Mouse (Mus musculus) thymus, adult 2 months (tissue): ENCODE data around the gene Fbxl7. TPM values are rescaled to one million over a fixed set of nuclear protein-coding genes. Genes with fewer than 3 reads are reported as not detected.

Source experiments
- DNase-seq: peaks from one replicate; pipeline ENCODE4 v3.0.0; 2021
- H3K27ac ChIP-seq: fragments of 200-500 bp; 2 replicates; pipeline ENCODE4 v1.5.1; 2012; ENCODE audit warnings: low read length, control low read depth; ENCODE audit not compliant: control insufficient read depth, insufficient read depth
- H3K27me3 ChIP-seq: fragments of 200-500 bp; 2 replicates; pipeline ENCODE4 v1.6.1; 2012; ENCODE audit warnings: mild to moderate bottlenecking, low read length, moderate library complexity, mixed read lengths; ENCODE audit not compliant: control insufficient read depth, insufficient read depth
- H3K36me3 ChIP-seq: fragments of 200-500 bp; 2 replicates; pipeline ENCODE4 v1.6.1; 2012; ENCODE audit warnings: mild to moderate bottlenecking, low read length, moderate library complexity; ENCODE audit not compliant: control insufficient read depth, insufficient read depth
- H3K4me1 ChIP-seq: fragments of 200-500 bp; replicated peaks from 2 replicates; pipeline ENCODE4 v1.6.1; 2012; ENCODE audit warnings: low read length; ENCODE audit not compliant: control insufficient read depth, insufficient read depth
- H3K4me3 ChIP-seq: fragments of 200-500 bp; 2 replicates; pipeline ENCODE4 v1.5.1; 2012; ENCODE audit warnings: mild to moderate bottlenecking, low read length, control low read depth, moderate library complexity; ENCODE audit not compliant: control insufficient read depth, insufficient read depth
- CTCF ChIP-seq: fragments of 200-500 bp; IDR thresholded peaks from 2 replicates; pipeline ENCODE4 v1.5.1; 2012; ENCODE audit warnings: mild to moderate bottlenecking, control low read depth, low read length, moderate library complexity, borderline replicate concordance; ENCODE audit not compliant: control insufficient read depth, poor library complexity, insufficient read depth; ENCODE audit errors: extremely low read depth
- POLR2A ChIP-seq: fragments of 200-500 bp; IDR thresholded peaks from 2 replicates; pipeline ENCODE4 v1.6.1; 2012; ENCODE audit warnings: mild to moderate bottlenecking, low read length, control low read depth, moderate library complexity; ENCODE audit not compliant: control insufficient read depth, poor library complexity, insufficient read depth; ENCODE audit errors: extremely low read depth
- WGBS: fragments of 180-500 bp; shearing (Covaris S2); methylation state at CpG from one replicate; pipeline ENCODE4 v1.1.7; 2018; 5-methylcytosine and 5-hydroxymethylcytosine counted together
- polyA plus RNA-seq: library from polyadenylated mRNA; depleted of rRNA; stranded (reverse); fragments of >200 nt; gene quantifications from 2 replicates; pipeline ENCODE4 v1.2.3, GENCODE M21; 2012

The Fbxl7 gene
- polyA plus RNA-seq, 1 experiment: 1.0 TPM

DNA sequence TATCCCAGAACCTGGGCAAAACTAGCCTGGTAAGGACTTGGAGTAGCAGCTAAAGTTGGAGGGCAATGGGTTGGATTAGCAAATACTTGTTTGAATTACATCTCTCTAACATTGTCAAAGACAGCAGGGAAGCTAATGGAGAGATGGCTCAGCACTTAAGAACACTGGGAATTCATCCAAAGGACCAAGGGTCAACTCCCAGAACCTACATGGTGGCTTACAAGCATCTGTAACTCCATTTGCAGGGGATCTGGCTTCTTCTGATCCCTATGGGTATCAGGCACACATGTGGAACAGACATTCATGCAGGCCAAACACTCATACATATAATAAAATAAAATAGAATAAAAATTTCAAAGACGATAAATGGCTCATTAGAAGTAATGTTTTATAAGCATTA is 78.4 kb downstream of the Fbxl7 start:
- TF ChIP-seq CTCF (no peak), POLR2A (no peak)
- Histone ChIP-seq H3K4me3 (no peak overlapping the region), H3K4me1 (no peaks in the 10 kb centered on the region), H3K27me3 (no peaks in the 10 kb centered on the region), H3K36me3 (no peaks in the 10 kb centered on the region), H3K27ac (no peak overlapping the region)
- no peak for DNase-seq
- 98% methylated on average over 1 of the region's 1 CpGs for WGBS

DNA sequence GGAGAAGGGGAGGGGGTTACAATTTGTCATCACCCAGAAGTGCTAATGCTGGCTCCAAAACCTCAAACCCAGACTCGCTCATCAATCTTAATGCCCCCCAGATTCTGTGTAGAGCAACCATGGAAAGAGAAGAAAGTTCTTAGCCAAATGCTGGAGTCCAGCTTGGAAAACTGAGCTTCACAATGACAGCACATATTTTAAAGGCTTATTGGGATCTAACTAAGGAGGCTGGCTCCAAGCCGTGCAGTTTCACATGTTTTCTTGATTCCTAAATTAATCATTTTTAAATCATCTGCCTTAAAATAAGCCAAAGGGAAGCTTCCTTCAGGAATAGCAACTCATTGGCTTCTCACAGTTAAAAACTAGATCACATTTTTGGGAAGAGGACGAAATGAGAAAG is 82.5 kb downstream of the Fbxl7 start:
- no peaks in the 10 kb centered on the region for H3K4me1 ChIP-seq
- H3K27me3 ChIP-seq: no peaks in the 10 kb centered on the region
- H3K27ac ChIP-seq: no peak overlapping the region
- WGBS: 96% methylated on average over 3 of the region's 3 CpGs
- TF ChIP-seq CTCF (no peak), POLR2A (no peak)
- DNase-seq: no peak
- H3K4me3 ChIP-seq: no peak overlapping the region
- H3K36me3 ChIP-seq: no peaks in the 10 kb centered on the region

DNA sequence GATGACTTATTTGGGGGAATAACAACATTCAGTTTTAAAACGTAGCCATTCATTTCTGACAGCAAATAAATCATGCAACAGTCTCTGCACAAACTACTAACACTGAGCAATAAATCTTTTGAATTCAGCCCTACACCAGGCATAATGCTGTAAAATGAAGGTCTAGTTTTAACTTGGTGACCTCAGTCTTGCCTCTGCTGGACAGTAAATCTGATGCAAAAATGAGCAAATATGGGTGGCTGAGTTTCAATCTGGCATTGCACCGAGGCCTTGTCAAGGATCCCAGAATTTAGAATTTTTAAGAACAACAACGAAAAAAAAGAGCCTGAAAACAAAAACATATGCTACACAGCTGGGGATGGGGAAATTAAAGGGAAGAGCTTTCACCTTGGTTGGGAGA is 85.8 kb downstream of the Fbxl7 start:
- TF ChIP-seq CTCF: no peak
- TF ChIP-seq POLR2A: no peak
- no peak for DNase-seq
- H3K4me1 ChIP-seq: no peaks in the 10 kb centered on the region
- no peak overlapping the region for H3K27ac ChIP-seq
- 77% methylated on average over 3 of the region's 3 CpGs for WGBS
- H3K36me3 ChIP-seq: no peaks in the 10 kb centered on the region
- no peaks in the 10 kb centered on the region for H3K27me3 ChIP-seq
- no peak overlapping the region for H3K4me3 ChIP-seq

DNA sequence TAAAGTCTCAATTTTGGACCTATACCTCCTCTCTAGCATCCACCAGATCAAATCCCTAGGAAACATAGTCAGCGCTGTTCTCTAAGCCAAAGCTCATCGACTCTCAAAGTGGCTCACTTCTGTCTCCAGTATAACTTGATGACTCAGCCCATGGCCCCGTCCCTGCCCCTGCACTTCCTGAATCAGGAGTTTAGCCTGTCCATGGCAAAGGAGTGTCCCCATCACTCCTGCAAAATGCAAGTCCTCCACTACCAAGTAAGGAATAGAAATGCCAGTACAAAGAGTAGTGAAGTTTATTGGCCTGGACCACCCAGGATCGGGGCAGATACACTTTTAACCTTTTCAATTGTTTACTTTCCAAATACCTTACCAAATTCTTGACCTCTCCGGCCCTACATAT is 91.3 kb downstream of the Fbxl7 start:
- no peak for DNase-seq
- Histone ChIP-seq H3K4me3 (no peak overlapping the region), H3K27me3 (no peaks in the 10 kb centered on the region), H3K27ac (no peak overlapping the region), H3K36me3 (no peaks in the 10 kb centered on the region), H3K4me1 (no peaks in the 10 kb centered on the region)
- 71% methylated on average over 5 of the region's 5 CpGs for WGBS
- TF ChIP-seq CTCF (no peak), POLR2A (no peak)

DNA sequence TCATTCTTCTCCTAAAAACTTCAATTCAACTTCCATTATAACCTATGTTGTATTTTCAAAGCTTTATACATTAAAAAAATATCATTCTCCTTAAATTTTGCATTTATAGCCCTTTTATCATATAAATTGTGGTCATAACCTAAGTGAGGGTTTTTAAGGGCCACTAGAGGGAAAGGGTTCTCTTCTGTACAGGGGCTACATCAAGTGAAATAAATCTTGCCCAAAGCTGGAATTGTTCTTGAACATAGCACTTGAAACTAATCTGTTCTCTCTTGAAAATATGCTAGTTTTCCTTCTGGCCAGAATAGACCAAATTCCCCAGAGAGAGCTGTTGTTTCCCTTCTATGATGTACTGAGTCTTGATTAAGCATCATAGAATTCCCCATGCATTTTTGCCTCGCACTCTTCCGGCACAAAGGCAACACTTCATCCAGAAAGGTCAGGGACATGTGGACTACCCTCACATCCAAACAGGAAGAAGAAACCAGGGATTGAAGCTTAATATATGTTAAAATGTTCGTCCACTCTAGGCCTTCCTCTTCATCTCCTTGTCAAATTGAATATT is 95.8 kb downstream of the Fbxl7 start:
- no peaks in the 10 kb centered on the region for H3K27me3 ChIP-seq
- TF ChIP-seq CTCF: no peak
- no peak for TF ChIP-seq POLR2A
- no peak for DNase-seq
- H3K4me1 ChIP-seq: no peaks in the 10 kb centered on the region
- H3K4me3 ChIP-seq: no peak overlapping the region
- WGBS: 86% methylated on average over 3 of the region's 3 CpGs
- no peak overlapping the region for H3K27ac ChIP-seq
- H3K36me3 ChIP-seq: no peaks in the 10 kb centered on the region

DNA sequence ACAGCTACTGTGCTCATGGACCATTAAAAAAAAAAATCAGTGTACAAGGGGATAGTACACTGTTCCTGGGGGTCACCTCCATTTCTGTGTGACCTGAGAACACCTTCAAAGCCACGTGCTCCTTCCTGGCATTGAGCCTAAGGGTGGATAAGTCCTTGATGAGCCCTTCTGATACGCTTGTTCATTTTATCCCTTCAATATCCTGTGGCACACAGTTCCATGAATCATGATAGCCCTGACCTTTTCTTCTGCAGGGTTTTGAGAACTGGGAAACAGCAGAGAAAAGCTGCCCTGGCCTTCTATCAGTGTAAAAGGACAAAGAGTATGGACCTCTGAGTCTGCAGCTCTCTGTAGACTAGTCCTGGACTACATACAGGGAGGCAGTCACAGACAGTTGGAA is 99.4 kb downstream of the Fbxl7 start:
- no peaks in the 10 kb centered on the region for H3K4me1 ChIP-seq
- no peak for TF ChIP-seq CTCF
- TF ChIP-seq POLR2A: no peak
- H3K4me3 ChIP-seq: no peak overlapping the region
- no peak for DNase-seq
- no peaks in the 10 kb centered on the region for H3K36me3 ChIP-seq
- H3K27ac ChIP-seq: no peak overlapping the region
- H3K27me3 ChIP-seq: no peaks in the 10 kb centered on the region
- 82% methylated on average over 2 of the region's 2 CpGs for WGBS

DNA sequence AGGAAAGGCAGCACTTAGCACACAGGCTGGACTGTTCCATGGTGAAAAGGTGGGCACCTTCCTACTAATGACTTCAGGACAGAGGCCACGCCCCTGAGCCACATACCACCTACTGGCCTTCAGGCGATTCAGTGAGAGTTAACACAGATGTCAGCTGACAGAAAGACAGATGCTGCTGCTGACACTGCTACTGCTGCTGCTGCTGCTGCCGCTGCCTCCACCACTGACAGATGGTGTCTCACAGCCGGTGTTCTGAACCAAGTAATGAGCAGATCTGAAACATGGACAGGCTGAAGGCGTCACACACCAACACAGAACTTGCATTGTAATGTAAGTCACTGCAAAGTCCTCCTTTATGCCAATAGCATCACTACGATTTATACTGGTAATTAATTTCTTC is 99.9 kb downstream of the Fbxl7 start:
- Histone ChIP-seq H3K36me3 (no peaks in the 10 kb centered on the region), H3K4me3 (no peak overlapping the region), H3K27ac (no peak overlapping the region), H3K4me1 (no peaks in the 10 kb centered on the region), H3K27me3 (no peaks in the 10 kb centered on the region)
- no peak for DNase-seq
- 77% methylated on average over 6 of the region's 6 CpGs for WGBS
- no peak for TF ChIP-seq POLR2A
- no peak for TF ChIP-seq CTCF
